Mouse (Mus musculus): Measurements from ENCODE around the gene Map3k11. TPM values are rescaled to one million over a fixed set of nuclear protein-coding genes. Genes with fewer than 3 reads are reported as not detected.

Map3k11 gene
- total and polyA plus RNA-seq, 3 experiments, result 20.8 to 31.9 (median 23.2) TPM

DNA sequence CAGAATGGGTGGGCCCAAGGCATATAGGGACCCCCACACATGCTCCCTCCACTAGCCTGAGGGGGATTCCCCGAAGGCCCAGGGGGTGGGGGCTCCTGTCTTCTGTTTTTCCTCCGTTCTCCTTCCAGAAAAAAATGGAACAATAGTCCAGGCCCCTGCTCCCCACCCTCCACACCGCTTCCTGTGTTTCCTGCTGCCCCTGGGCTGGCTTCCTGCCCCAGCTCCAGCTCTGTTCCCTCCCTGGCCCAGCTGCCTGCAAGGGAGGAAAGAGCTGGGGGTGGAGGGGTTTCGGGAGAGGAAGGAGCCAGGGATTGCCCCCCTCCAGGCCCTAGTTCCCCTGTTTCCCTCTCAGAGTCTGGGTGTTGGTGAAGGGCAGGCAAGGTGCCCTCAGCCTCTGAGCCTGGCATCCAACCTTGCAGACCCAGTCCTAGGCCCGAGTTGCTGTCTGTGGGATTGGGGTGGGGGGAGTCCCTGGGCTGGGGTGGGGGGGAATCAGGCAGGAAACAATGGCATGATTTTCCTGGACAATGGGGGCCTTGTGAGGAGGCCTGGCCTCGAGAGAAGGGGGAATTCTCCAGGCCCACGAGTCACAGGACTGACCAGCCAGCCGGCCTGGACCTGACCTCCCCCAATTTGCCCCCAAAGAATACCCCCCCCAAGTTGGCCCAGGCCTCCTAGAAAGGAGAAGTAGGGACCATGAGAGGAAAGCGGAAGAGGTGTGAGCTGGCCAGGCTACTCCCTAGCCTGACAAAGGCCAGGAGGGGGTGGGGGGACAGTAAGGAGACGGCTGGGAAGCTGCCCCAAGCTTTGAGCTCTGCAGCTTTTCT lies 3.8 kb downstream of the Map3k11 start:
- H3K27ac ChIP-seq, result peak overlapping the region; percentile 97
- H3K4me1 ChIP-seq (ENCODE audit: control insufficient read depth, insufficient read depth, low read length), result peaks cover 17% of the 10 kb centered on the region
- H3K79me2 ChIP-seq (replicated peaks; ENCODE audit: control insufficient read depth, insufficient read depth, low read length), result peaks cover 11% of the 10 kb centered on the region
- H3K36me3 ChIP-seq (ENCODE audit: control insufficient read depth, insufficient read depth, low read length), result no peaks in the 10 kb centered on the region; the same call in 1 of the 2 replicates
- no peaks in the 10 kb centered on the region for H3K27me3 ChIP-seq (ENCODE audit: control insufficient read depth, insufficient read depth, low read length)
- 19% methylated on average over 10 of the region's 10 CpGs for WGBS
- peak overlapping the region; percentile 78 for H3K9ac ChIP-seq (ENCODE audit: low read depth, low read length)
- H3K4me3 ChIP-seq, result peak overlapping the region; percentile 94
- TF ChIP-seq POLR2A (IDR thresholded peaks at IDR 0.05; ENCODE audit: insufficient read depth, low read depth, low read length) (0 out of 2 replicates have a peak, but pooled peaks have one; percentile 33), EP300 (IDR thresholded peaks at IDR 0.05; ENCODE audit: insufficient read depth, low read depth, low read length) (peak; percentile 60; the same call in 1 of the 2 replicates), CTCF (IDR thresholded peaks at IDR 0.05) (no peak)
- DNase-seq, result peak; percentile 79 to 88
- intact Hi-C loops (cut with DNase I), result loop anchor here (1.0 to 2.0 kb wide), 2 partner anchors 21 to 35 kb away; no protein-coding TSS in a partner anchor

DNA sequence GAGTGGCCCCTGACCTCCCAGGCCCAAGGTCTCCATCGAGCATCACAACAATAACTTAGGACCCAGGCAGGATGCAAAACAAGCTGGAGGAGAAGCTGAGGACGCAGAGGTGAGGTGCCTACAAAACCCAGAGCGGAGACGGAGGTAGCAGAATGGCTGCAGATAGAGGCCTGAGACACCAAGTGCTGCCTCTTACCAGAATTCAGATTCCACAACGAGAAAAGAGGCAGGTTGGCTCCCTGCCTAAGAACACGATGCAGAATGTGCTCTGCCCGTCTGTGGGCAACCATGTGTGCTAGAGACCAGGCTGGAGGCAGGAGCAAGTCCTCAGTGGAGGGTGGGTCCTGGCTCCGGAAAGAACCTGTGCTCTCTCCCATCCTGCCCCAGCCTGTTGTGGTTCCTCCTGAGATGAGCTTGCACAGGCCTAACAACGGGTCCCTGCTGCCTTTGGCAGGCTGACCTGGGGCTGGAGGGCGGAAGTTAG lies 4.4 kb downstream of the Map3k11 start:
- H3K79me2 ChIP-seq (replicated peaks; ENCODE audit: control insufficient read depth, insufficient read depth, low read length), result peaks cover 11% of the 10 kb centered on the region
- H3K4me3 ChIP-seq, result peak overlapping the region; percentile 94
- H3K4me1 ChIP-seq (ENCODE audit: control insufficient read depth, insufficient read depth, low read length), result peaks cover 13% of the 10 kb centered on the region
- H3K9ac ChIP-seq (ENCODE audit: low read depth, low read length), result peak overlapping the region; percentile 56
- no peak for TF ChIP-seq CTCF (IDR thresholded peaks at IDR 0.05)
- peak; percentile 13; the same call in 1 of the 2 replicates for TF ChIP-seq POLR2A (IDR thresholded peaks at IDR 0.05; ENCODE audit: insufficient read depth, low read depth, low read length)
- TF ChIP-seq EP300 (IDR thresholded peaks at IDR 0.05; ENCODE audit: insufficient read depth, low read depth, low read length), result no peak
- peak; percentile 36 to 52 for DNase-seq
- no peaks in the 10 kb centered on the region for H3K27me3 ChIP-seq (ENCODE audit: control insufficient read depth, insufficient read depth, low read length)
- intact Hi-C loops (cut with DNase I), result loop anchor here (1.0 to 2.0 kb wide), 2 partner anchors 20 to 34 kb away; no protein-coding TSS in a partner anchor
- no peaks in the 10 kb centered on the region; the same call in 1 of the 2 replicates for H3K36me3 ChIP-seq (ENCODE audit: control insufficient read depth, insufficient read depth, low read length)
- WGBS, result 18% methylated on average over 10 of the region's 10 CpGs
- H3K27ac ChIP-seq, result peak overlapping the region; percentile 97

- TF ChIP-seq POLR2A (IDR thresholded peaks at IDR 0.05; ENCODE audit: insufficient read depth, low read depth, low read length) (no peak), CTCF (IDR thresholded peaks at IDR 0.05) (no peak), EP300 (IDR thresholded peaks at IDR 0.05; ENCODE audit: insufficient read depth, low read depth, low read length) (no peak)
- H3K27ac ChIP-seq, result peak overlapping the region; percentile 97
- intact Hi-C loops (cut with DNase I), result loop anchor here (2.0 kb wide), 1 partner anchor 19 kb away; no protein-coding TSS in a partner anchor
- H3K79me2 ChIP-seq (replicated peaks; ENCODE audit: control insufficient read depth, insufficient read depth, low read length), result peaks cover 11% of the 10 kb centered on the region
- WGBS, result 55% methylated on average over 6 of the region's 6 CpGs
- no peak for DNase-seq
- H3K27me3 ChIP-seq (ENCODE audit: control insufficient read depth, insufficient read depth, low read length), result no peaks in the 10 kb centered on the region
- peak overlapping the region; percentile 56; the same call in 1 of the 2 replicates for H3K9ac ChIP-seq (ENCODE audit: low read depth, low read length)
- peaks cover 13% of the 10 kb centered on the region for H3K4me1 ChIP-seq (ENCODE audit: control insufficient read depth, insufficient read depth, low read length)
- H3K4me3 ChIP-seq, result peak overlapping the region; percentile 94
- no peaks in the 10 kb centered on the region; the same call in 1 of the 2 replicates for H3K36me3 ChIP-seq (ENCODE audit: control insufficient read depth, insufficient read depth, low read length)
These were observed 5.3 kb downstream of the Map3k11 start for GRCm38 (mm10) chr19:5693801-5694200.

DNA sequence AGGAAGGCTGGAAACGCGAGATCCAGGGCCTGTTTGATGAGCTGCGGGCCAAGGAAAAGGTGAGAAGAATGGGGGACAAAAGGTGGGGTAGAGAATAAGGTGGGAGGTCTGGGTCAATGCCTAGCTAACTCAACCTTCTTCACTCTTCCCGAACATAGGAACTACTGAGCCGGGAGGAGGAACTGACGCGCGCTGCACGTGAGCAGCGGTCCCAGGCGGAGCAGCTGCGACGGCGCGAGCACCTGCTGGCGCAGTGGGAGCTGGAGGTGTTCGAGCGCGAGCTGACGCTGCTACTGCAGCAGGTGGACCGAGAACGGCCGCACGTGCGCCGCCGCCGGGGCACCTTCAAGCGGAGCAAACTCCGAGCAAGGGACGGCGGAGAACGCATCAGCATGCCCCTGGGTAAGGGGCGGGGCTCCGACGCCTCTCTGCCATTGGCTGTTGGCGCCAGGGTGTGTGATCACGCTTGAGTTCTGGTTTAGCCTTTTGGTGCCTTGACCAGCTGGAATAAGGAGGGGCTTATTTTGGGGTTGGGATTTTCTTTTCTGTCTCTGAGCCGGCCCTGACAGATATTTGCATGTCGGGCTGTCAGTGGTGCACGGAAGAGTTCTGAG lies 7.4 kb downstream of the Map3k11 start:
- Histone ChIP-seq H3K9ac (ENCODE audit: low read depth, low read length) (no peak overlapping the region), H3K79me2 (replicated peaks; ENCODE audit: control insufficient read depth, insufficient read depth, low read length) (peaks cover 5% of the 10 kb centered on the region), H3K36me3 (ENCODE audit: control insufficient read depth, insufficient read depth, low read length) (no peaks in the 10 kb centered on the region; the same call in 1 of the 2 replicates), H3K27me3 (ENCODE audit: control insufficient read depth, insufficient read depth, low read length) (no peaks in the 10 kb centered on the region), H3K27ac (no peak overlapping the region), H3K4me3 (no peak overlapping the region), H3K4me1 (ENCODE audit: control insufficient read depth, insufficient read depth, low read length) (peaks cover 13% of the 10 kb centered on the region)
- intact Hi-C loops (cut with DNase I), result loop anchor here (5.0 kb wide), 1 partner anchor 171 kb away; no protein-coding TSS in a partner anchor
- 73% methylated on average over 41 of the region's 41 CpGs for WGBS
- no peak for DNase-seq
- TF ChIP-seq EP300 (IDR thresholded peaks at IDR 0.05; ENCODE audit: insufficient read depth, low read depth, low read length) (no peak), CTCF (IDR thresholded peaks at IDR 0.05) (no peak), POLR2A (IDR thresholded peaks at IDR 0.05; ENCODE audit: insufficient read depth, low read depth, low read length) (no peak)

- Histone ChIP-seq H3K4me1 (ENCODE audit: control insufficient read depth, insufficient read depth, low read length) (peaks cover 3% of the 10 kb centered on the region), H3K27me3 (ENCODE audit: control insufficient read depth, insufficient read depth, low read length) (no peaks in the 10 kb centered on the region), H3K4me3 (no peak within 1 kb of the TSS), H3K27ac (peak within 1 kb of the TSS; percentile 13; the same call in 1 of the 2 replicates), H3K79me2 (replicated peaks; ENCODE audit: control insufficient read depth, insufficient read depth, low read length) (no peaks in the 10 kb centered on the region), H3K9ac (ENCODE audit: low read depth, low read length) (no peak within 1 kb of the TSS), H3K36me3 (ENCODE audit: control insufficient read depth, insufficient read depth, low read length) (no peaks in the 10 kb centered on the region)
- intact Hi-C loops (cut with DNase I), result no loop called here
- no peak for TF ChIP-seq POLR2A (IDR thresholded peaks at IDR 0.05; ENCODE audit: insufficient read depth, low read depth, low read length)
- no peak for TF ChIP-seq CTCF (IDR thresholded peaks at IDR 0.05)
- 61% methylated on average over 17 of the region's 17 CpGs for WGBS
- DNase-seq, result peak in 1 of 2 experiments; percentile 25
These were observed 15.7 kb downstream of the Map3k11 start, which contains the start of gene Kcnk7 for GRCm38 (mm10) chr19:5704163-5704800. Gene Kcnk7, plus strand, starts transcription at chr19:5704367.
